Mouse (Mus musculus): ENCODE data around the gene Carns1. TPM values are rescaled to one million over a fixed set of nuclear protein-coding genes. Genes with fewer than 3 reads are reported as not detected.

The Carns1 gene
- polyA plus RNA-seq, 1 experiment from 2014 or later: 3.1 TPM

DNA sequence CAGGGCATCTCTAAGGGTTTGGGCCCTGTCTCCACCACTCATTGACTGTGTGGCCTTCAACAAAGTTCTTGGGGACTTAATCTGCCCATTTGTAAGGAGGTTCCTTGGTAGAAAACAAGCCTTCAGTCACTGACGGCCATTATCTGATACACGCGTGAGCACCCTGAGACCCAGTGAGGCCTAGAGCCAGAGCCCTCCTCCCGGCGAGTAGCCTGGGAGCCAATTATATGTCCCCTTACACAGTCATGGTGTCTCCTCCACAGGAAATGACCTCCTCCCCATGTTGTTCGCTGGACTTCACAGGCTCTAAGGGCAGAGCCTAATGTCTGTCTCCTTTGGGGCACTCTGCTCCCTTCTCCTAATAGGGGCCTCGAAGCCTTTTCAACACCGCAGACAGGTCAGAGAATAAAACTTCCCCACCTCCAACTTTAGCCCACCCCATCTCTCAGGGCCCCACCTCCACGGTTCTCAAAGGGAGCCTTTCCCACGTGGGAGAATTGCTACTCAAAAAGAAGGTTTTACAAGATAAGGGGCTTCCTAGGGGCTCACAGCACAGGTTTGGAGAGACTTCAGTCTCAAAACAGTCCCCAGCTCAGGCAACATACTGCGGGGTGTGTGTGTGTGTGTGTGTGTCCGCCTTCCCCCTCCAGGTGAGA lies 28.8 kb downstream of the Carns1 start:
- no peak overlapping the region for H3K9ac ChIP-seq (ENCODE audit: low read length)
- 66% methylated on average over 12 of the region's 12 CpGs for WGBS
- DNase-seq (ENCODE audit: low spot score) (no peak), ATAC-seq (replicated peaks; ENCODE audit: low FRiP score, low TSS enrichment, low read depth) (no peak)
- H3K4me1 ChIP-seq (replicated peaks; ENCODE audit: control insufficient read depth, insufficient read depth, low read length): peaks cover 17% of the 10 kb centered on the region
- H3K27ac ChIP-seq (ENCODE audit: low read depth): no peak overlapping the region
- no peak overlapping the region for H3K4me3 ChIP-seq (ENCODE audit: low read depth, low read length)
- no peaks in the 10 kb centered on the region for H3K9me3 ChIP-seq (ENCODE audit: control insufficient read depth, low read length)
- H3K4me2 ChIP-seq (ENCODE audit: low read length): no peak overlapping the region
- H3K36me3 ChIP-seq (ENCODE audit: control insufficient read depth, insufficient read depth, low read length): peaks cover 11% of the 10 kb centered on the region
- no peaks in the 10 kb centered on the region for H3K27me3 ChIP-seq (replicated peaks; ENCODE audit: control insufficient read depth, insufficient read depth, low read length)

DNA sequence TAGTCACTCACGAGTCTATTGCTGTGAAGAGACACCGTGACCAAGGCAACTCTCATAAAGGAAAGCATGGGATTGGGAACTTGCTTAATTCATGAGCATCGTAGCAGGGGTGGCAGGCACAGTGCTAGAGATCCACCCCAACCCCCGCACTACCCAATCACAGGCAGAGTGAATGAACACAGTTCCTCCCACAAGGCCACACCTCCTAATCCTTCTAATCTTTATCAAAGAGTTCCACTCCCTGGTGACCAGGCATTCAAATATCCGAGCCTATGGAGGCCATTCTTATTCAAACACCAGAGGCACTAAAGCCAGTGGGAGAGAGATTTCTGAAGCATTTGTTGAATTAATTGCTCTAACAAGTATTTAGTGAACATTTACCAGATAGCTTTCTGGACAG lies 29.3 kb downstream of the Carns1 start:
- H3K27me3 ChIP-seq (replicated peaks; ENCODE audit: control insufficient read depth, insufficient read depth, low read length): no peaks in the 10 kb centered on the region
- 91% methylated on average over 5 of the region's 5 CpGs for WGBS
- H3K9me3 ChIP-seq (ENCODE audit: control insufficient read depth, low read length): no peaks in the 10 kb centered on the region
- no peak overlapping the region for H3K4me2 ChIP-seq (ENCODE audit: low read length)
- DNase-seq (ENCODE audit: low spot score) (no peak), ATAC-seq (replicated peaks; ENCODE audit: low FRiP score, low TSS enrichment, low read depth) (no peak)
- peaks cover 17% of the 10 kb centered on the region for H3K4me1 ChIP-seq (replicated peaks; ENCODE audit: control insufficient read depth, insufficient read depth, low read length)
- H3K9ac ChIP-seq (ENCODE audit: low read length): no peak overlapping the region
- no peak overlapping the region for H3K27ac ChIP-seq (ENCODE audit: low read depth)
- no peak overlapping the region for H3K4me3 ChIP-seq (ENCODE audit: low read depth, low read length)
- H3K36me3 ChIP-seq (ENCODE audit: control insufficient read depth, insufficient read depth, low read length): peaks cover 6% of the 10 kb centered on the region

DNA sequence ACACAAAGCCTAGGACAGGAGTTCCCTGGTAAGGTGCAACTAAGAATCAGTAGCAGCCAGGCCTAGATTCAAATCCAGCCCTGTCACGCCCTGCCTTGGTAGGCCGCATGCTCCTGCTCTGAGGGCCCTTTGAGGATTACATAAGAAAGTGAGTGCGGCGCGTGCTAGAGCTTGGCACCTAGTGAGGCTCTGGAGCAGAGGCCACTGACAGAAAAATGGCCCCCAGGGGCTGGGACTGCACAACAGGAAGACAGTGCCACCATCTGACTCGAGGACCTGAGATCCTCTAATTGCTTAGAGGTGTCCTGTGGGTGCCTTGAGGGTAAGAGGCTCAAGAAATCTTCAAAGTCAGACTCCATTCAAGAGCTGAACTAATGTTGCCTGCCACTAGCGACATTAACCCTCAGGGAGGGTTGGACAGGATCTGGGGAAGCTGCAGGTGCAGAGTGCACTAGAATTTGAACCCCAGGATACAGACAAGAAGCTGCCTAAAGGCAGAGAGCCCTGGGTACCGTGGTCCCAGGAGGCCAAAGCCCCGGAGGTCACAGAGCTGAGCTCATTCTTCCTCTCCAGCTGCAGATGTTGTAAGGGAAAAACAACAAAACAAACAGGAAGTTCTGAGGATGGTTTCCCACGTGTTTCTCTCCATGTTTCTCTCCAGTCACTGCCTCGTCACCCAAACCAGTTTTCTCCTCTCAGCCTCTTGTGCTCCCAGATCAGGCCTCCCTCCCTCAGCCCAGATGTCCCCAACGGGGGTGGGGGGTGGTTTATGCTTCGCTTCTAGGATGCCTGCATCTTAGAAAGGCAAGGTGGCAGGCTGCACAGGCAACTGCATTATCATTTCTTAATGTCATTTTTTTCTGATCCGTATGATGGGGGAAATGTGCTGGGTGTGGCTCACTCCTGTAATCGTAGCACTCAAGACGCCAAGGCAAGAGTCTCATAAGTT lies 30.5 kb downstream of the Carns1 start:
- Histone ChIP-seq H3K27ac (ENCODE audit: low read depth) (no peak overlapping the region), H3K4me1 (replicated peaks; ENCODE audit: control insufficient read depth, insufficient read depth, low read length) (peaks cover 16% of the 10 kb centered on the region), H3K27me3 (replicated peaks; ENCODE audit: control insufficient read depth, insufficient read depth, low read length) (no peaks in the 10 kb centered on the region), H3K9me3 (ENCODE audit: control insufficient read depth, low read length) (no peaks in the 10 kb centered on the region), H3K9ac (ENCODE audit: low read length) (no peak overlapping the region), H3K4me3 (ENCODE audit: low read depth, low read length) (no peak overlapping the region), H3K4me2 (ENCODE audit: low read length) (no peak overlapping the region), H3K36me3 (ENCODE audit: control insufficient read depth, insufficient read depth, low read length) (no peaks in the 10 kb centered on the region; the same call in 1 of the 2 replicates)
- no peak for ATAC-seq (replicated peaks; ENCODE audit: low FRiP score, low TSS enrichment, low read depth)
- no peak for DNase-seq (ENCODE audit: low spot score)
- whole genome bisulfite sequencing: 78% methylated on average over 16 of the region's 16 CpGs

DNA sequence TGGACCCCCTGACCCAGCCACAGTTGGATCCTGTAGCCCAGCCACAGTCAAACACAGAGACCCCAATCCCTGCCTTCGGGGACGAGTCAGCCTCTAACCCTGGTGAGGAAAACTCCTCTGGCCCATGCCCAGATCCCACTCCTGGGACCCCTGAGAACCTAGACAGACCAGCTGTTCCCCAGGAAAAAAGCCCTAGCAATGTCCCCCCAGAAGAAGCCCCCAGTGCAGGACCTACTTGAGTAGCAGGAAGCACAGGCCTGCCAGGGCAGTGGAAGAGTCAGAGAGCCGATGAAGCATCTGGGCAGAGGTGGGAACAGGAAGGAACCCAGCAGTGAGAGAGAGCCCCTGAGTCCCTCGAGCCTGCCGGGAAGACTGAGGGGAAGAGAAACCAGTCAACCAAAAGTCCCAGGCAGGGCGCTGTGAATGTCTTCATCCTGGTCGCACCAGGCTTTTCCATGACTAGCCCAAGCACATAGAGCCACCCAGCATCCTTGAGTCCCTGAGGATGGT lies 31.5 kb downstream of the Carns1 start, which contains the start of gene Cabp4:
TSS of gene Cabp4 (minus strand) at position 275 of the 510 bp plus-strand sequence.
- no peak within 1 kb of the TSS for H3K27ac ChIP-seq (ENCODE audit: low read depth)
- 75% methylated on average over 7 of the region's 7 CpGs for WGBS
- H3K36me3 ChIP-seq (ENCODE audit: control insufficient read depth, insufficient read depth, low read length): no peaks in the 10 kb centered on the region
- ATAC-seq (replicated peaks; ENCODE audit: low FRiP score, low TSS enrichment, low read depth): no peak
- H3K4me3 ChIP-seq (ENCODE audit: low read depth, low read length): no peak within 1 kb of the TSS
- peaks cover 6% of the 10 kb centered on the region; the same call in 1 of the 2 replicates for H3K4me1 ChIP-seq (replicated peaks; ENCODE audit: control insufficient read depth, insufficient read depth, low read length)
- H3K9ac ChIP-seq (ENCODE audit: low read length): no peak within 1 kb of the TSS
- no peaks in the 10 kb centered on the region for H3K9me3 ChIP-seq (ENCODE audit: control insufficient read depth, low read length)
- no peak within 1 kb of the TSS for H3K4me2 ChIP-seq (ENCODE audit: low read length)
- DNase-seq (ENCODE audit: low spot score): no peak
- H3K27me3 ChIP-seq (replicated peaks; ENCODE audit: control insufficient read depth, insufficient read depth, low read length): no peaks in the 10 kb centered on the region

DNA sequence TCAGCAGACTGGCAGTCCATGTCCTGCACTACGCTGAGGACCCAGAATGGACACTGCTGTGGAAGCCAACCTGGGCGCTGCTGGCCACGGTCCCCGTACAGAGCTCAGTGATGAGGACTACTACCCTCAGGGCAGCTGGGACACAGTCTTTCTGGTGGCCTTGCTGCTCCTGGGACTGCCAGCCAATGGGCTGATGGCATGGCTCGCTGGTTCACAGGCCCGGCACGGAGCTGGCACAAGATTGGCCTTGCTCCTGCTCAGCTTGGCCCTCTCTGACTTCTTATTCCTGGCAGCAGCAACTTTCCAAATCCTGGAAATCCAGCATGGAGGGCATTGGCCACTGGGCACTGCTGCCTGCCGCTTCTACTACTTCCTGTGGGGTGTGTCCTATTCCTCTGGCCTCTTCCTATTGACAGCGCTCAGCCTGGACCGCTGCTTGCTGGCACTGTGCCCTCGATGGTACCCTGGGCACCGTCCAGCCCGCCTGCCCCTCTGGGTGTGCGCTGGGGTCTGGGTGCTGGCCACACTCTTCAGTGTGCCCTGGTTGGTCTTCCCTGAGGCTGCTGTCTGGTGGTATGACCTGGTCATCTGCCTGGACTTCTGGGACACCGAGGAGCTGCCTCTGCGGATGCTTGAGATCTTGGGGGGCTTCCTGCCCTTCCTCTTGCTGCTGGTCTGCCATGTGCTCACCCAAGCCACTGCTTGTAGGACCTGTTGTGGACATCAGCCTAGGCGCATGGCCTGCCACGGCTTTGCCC lies 32.7 kb downstream of the Carns1 start:
- H3K36me3 ChIP-seq (ENCODE audit: control insufficient read depth, insufficient read depth, low read length): no peaks in the 10 kb centered on the region
- no peak overlapping the region for H3K4me3 ChIP-seq (ENCODE audit: low read depth, low read length)
- no peak overlapping the region for H3K9ac ChIP-seq (ENCODE audit: low read length)
- 90% methylated on average over 18 of the region's 18 CpGs for WGBS
- H3K9me3 ChIP-seq (ENCODE audit: control insufficient read depth, low read length): no peaks in the 10 kb centered on the region
- ATAC-seq (replicated peaks; ENCODE audit: low FRiP score, low TSS enrichment, low read depth) (no peak), DNase-seq (ENCODE audit: low spot score) (no peak)
- H3K4me1 ChIP-seq (replicated peaks; ENCODE audit: control insufficient read depth, insufficient read depth, low read length): no peaks in the 10 kb centered on the region
- H3K27ac ChIP-seq (ENCODE audit: low read depth): no peak overlapping the region
- H3K27me3 ChIP-seq (replicated peaks; ENCODE audit: control insufficient read depth, insufficient read depth, low read length): no peaks in the 10 kb centered on the region
- H3K4me2 ChIP-seq (ENCODE audit: low read length): no peak overlapping the region

DNA sequence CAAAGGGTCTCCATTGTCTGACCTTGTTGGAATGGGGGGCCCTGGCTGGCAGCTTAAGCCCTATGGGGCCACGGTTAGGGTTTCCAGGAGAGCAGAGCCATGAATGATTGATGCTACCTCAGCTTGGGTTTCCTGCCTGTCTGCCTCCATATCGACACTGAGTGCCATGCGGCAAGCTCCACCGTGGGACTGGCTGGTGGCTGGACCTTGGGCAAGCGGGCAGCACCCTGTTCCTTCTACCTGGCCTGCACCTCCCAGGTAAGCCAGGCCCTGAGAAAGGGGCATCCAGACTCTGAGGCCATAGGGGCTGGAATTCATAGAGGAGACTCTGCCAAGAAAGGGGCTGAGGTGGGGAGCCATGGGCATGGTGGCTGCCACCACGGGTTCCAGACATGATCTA lies 35.1 kb downstream of the Carns1 start:
- DNase-seq (ENCODE audit: low spot score) (no peak), ATAC-seq (replicated peaks; ENCODE audit: low FRiP score, low TSS enrichment, low read depth) (no peak)
- no peak overlapping the region for H3K27ac ChIP-seq (ENCODE audit: low read depth)
- no peak overlapping the region for H3K4me3 ChIP-seq (ENCODE audit: low read depth, low read length)
- WGBS: 72% methylated on average over 6 of the region's 6 CpGs
- no peaks in the 10 kb centered on the region for H3K36me3 ChIP-seq (ENCODE audit: control insufficient read depth, insufficient read depth, low read length)
- no peaks in the 10 kb centered on the region for H3K4me1 ChIP-seq (replicated peaks; ENCODE audit: control insufficient read depth, insufficient read depth, low read length)
- no peak overlapping the region for H3K4me2 ChIP-seq (ENCODE audit: low read length)
- no peaks in the 10 kb centered on the region for H3K27me3 ChIP-seq (replicated peaks; ENCODE audit: control insufficient read depth, insufficient read depth, low read length)
- no peak overlapping the region for H3K9ac ChIP-seq (ENCODE audit: low read length)
- no peaks in the 10 kb centered on the region for H3K9me3 ChIP-seq (ENCODE audit: control insufficient read depth, low read length)

DNA sequence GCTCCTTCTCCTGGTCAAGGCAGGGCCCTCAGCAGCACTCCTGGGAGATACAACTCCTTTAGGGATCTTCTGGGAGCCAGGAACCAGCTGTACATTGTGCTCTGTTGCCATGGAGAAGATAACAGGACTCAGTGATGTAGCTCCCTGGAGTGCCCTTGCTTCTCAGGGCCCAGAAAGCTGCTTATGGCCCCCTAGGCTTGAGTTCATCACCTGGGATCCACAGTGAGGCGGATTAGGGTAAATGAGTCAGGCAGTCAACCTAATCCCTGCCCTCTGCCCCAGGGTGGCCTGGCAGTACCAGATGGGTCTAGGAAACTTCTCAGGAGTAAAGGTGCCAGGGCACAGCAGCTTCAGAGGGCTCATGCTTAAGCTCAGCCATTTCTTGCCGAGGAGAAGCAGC lies 35.8 kb downstream of the Carns1 start, which contains the start of gene Gpr152:
TSS of gene Gpr152 (plus strand) at position 342 of the 400 bp plus-strand sequence.
- ATAC-seq (replicated peaks; ENCODE audit: low FRiP score, low TSS enrichment, low read depth): no peak
- Histone ChIP-seq H3K36me3 (ENCODE audit: control insufficient read depth, insufficient read depth, low read length) (no peaks in the 10 kb centered on the region), H3K4me3 (ENCODE audit: low read depth, low read length) (no peak within 1 kb of the TSS), H3K9ac (ENCODE audit: low read length) (no peak within 1 kb of the TSS), H3K9me3 (ENCODE audit: control insufficient read depth, low read length) (no peaks in the 10 kb centered on the region), H3K4me2 (ENCODE audit: low read length) (no peak within 1 kb of the TSS), H3K27ac (ENCODE audit: low read depth) (no peak within 1 kb of the TSS), H3K27me3 (replicated peaks; ENCODE audit: control insufficient read depth, insufficient read depth, low read length) (no peaks in the 10 kb centered on the region), H3K4me1 (replicated peaks; ENCODE audit: control insufficient read depth, insufficient read depth, low read length) (no peaks in the 10 kb centered on the region)
- DNase-seq (ENCODE audit: low spot score): no peak
- 71% methylated on average over 2 of the region's 2 CpGs for WGBS

DNA sequence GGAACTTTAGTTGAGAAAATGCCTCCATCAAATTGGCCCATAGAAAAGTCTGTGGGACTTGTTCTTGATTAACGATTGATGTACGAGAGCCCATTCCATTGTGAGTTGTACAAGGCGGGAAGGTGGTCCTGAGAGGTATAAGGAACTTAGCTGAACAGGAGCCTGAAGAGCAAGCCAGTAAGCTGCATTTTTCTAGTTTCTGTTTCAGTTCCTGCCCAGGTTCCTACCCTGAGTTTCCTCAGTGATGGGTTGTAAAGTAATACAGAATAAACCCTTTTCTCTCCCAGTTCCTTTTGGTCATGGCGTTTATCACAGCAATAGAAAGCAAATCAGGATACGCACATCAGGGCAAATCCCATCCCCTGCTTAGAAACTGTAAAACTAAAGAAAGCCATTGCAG lies 37.4 kb downstream of the Carns1 start:
- 73% methylated on average over 5 of the region's 5 CpGs for WGBS
- no peaks in the 10 kb centered on the region for H3K4me1 ChIP-seq (replicated peaks; ENCODE audit: control insufficient read depth, insufficient read depth, low read length)
- no peaks in the 10 kb centered on the region for H3K9me3 ChIP-seq (ENCODE audit: control insufficient read depth, low read length)
- H3K4me2 ChIP-seq (ENCODE audit: low read length): no peak overlapping the region
- no peak for DNase-seq (ENCODE audit: low spot score)
- H3K36me3 ChIP-seq (ENCODE audit: control insufficient read depth, insufficient read depth, low read length): 0 out of 2 replicates have a peak, but pooled peaks cover 5% of the 10 kb centered on the region
- ATAC-seq (replicated peaks; ENCODE audit: low FRiP score, low TSS enrichment, low read depth): no peak
- H3K27ac ChIP-seq (ENCODE audit: low read depth): no peak overlapping the region
- no peak overlapping the region for H3K4me3 ChIP-seq (ENCODE audit: low read depth, low read length)
- H3K27me3 ChIP-seq (replicated peaks; ENCODE audit: control insufficient read depth, insufficient read depth, low read length): no peaks in the 10 kb centered on the region
- H3K9ac ChIP-seq (ENCODE audit: low read length): no peak overlapping the region
